Mouse (Mus musculus): ENCODE results near the gene Rmdn2.

DNA sequence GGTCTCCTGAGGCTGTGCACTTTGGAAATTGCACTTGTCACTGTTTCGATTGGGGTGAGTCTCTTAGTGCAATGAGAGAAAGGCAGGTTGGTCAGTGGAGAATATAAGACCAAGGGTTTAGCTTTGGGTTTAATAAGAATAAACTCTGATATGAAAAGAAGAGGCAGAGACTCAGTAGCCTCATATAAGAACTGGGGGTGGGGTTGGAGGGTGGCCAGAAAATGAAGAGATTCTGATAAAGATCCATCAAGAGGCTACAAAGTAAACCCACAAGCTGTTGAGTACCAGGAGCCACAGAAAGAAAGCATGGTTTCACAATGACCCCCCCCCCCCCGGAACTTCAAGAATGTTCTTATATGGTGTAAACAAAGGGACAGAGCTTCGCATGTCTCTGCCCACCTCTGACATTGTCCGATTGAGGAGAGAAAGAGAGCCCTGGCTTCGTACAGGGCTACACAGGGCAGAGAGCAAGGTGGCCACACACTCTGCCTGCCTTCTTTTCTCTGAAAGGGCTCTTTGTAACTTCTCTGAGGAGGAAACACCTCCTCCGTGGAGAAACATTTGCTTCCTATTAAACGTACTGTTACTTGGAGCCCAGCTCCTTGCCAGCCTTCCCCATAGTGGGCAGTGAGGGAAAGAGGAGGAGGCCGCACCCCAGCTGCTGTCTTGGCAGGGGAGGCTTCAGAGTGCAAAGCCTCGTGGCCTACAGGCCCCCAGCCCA lies 46.3 kb upstream of the Rmdn2 start:
- TF ChIP-seq CTCF (IDR thresholded peaks at IDR 0.05; ENCODE audit: extremely low read depth, insufficient read length, insufficient replicate concordance, low read depth, low read length) (no peak), POLR2A (IDR thresholded peaks at IDR 0.05; ENCODE audit: low read depth, low read length) (no peak)

All from small intestine, adult 2 months (tissue).